Mouse (Mus musculus): Measurements from ENCODE around the gene Trip6. TPM values are rescaled to one million over a fixed set of nuclear protein-coding genes. Genes with fewer than 3 reads are reported as not detected.
A peak's percentile ranks its signal among the peaks of the same experiment; 100 is the strongest.

Trip6 gene
- 104 and 107 TPM in 2 replicates for polyA plus RNA-seq (2015; fragmentation: Nextera tagmentation; extraction: Ambion mirVana)

DNA sequence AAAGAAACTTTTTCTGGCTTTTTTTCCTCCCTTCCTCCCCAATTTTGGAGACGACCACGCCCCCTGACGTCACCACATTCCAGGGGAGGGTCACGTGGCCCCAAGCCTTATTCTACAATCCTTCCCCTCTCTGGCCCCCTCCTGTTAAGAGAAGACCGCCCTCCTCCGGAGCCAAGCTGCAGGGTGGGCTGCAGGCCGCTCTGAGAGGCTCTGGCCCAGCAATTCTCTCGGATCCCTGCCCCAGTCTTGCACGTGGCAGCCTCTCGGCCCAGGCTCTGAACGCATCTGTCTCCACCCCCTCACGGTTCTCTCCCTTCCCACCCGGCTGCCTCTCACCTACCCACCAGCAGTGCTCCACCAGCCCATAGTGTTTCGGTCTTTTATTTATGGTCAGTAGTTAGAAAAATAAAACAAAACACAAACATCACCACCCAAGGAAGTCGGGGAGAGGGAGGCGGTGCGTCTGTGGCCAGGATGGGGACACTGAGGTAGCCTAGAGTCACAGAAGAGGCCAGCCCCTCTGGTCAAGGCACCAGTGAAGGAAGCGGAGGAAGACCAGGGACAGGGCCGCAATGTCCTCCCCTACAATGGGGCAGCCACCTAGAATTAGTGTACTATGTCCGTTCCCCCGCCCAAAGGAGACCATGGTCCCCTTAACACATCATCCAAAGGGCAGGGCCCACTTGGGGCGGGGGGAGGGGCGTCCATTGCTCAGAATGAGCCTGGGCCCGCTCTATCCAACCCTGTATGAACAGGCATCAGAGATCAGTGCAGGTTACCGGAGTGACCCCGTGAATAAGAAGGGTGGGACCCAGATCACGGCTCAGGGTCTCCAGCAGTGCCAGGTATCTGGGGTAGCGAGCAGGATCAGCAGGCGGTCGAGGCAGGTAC lies at the start of gene Trip6:
Trip6 (minus strand) TSS at position 212 of the 891 bp plus-strand sequence.
- Histone ChIP-seq H3K27me3 (no peaks in the 10 kb centered on the region), H3K9me3 (no peaks in the 10 kb centered on the region), H3K4me3 (peak within 1 kb of the TSS; percentile 76), H3K4me2 (replicated peaks) (peak within 1 kb of the TSS; percentile 99), H3K27ac (peak within 1 kb of the TSS; percentile 97), H3K36me3 (peaks cover 57% of the 10 kb centered on the region), H3K9ac (peak within 1 kb of the TSS; percentile 96), H3K4me1 (peaks cover 37% of the 10 kb centered on the region)
- 15% methylated on average over 30 of the region's 30 CpGs for WGBS
- peak; percentile 97 for ATAC-seq (ENCODE audit: low FRiP score, low read depth)

DNA sequence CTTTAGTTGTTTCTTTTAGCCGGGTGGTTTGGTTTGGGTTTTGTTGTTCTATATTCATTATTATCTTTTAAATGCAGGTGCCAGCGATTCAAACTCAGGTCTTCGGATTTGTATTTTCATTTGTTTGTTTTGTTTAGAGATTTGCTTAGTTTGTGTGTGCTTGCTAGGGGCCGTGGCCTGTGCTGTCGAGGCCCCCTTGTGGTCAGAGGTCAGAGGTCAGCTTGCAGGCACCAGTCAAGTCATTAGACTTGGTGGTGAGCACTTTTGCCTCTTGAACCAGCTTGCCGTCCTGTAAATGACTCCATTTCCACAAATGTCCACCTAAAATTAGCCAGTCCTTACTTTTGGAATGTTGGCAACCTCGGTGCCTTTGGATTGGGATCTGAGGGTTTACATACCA lies 44.2 kb upstream of the Trip6 start:
- no peak overlapping the region for H3K4me3 ChIP-seq
- H3K27ac ChIP-seq = no peak overlapping the region
- H3K9ac ChIP-seq = 0 out of 2 replicates have a peak overlapping the region, but pooled peaks have one; percentile 25
- H3K4me1 ChIP-seq = peaks cover 21% of the 10 kb centered on the region
- H3K27me3 ChIP-seq = no peaks in the 10 kb centered on the region
- 43% methylated on average over 7 of the region's 7 CpGs for WGBS
- H3K9me3 ChIP-seq = no peaks in the 10 kb centered on the region
- ATAC-seq (ENCODE audit: low FRiP score, low read depth) = no peak
- H3K4me2 ChIP-seq (replicated peaks) = no peak overlapping the region
- H3K36me3 ChIP-seq = peaks cover 97% of the 10 kb centered on the region

DNA sequence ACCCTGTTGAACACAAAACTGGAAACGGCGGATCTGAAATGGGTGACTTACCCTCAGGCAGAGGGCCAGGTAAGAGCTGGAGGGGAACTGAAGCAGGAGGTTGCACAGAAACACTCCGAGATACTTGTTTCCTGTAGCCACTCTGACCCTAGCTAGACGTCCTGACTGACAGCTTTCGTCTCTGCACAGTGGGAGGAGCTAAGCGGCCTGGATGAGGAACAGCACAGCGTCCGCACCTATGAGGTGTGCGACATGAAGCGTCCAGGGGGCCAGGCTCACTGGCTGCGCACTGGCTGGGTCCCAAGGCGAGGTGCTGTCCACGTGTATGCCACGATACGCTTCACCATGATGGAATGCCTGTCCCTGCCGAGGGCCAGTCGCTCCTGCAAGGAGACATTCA lies 39.9 kb upstream of the Trip6 start:
- Histone ChIP-seq H3K9ac (peak overlapping the region; percentile 40), H3K4me3 (no peak overlapping the region), H3K9me3 (no peaks in the 10 kb centered on the region), H3K4me2 (replicated peaks) (peak overlapping the region; percentile 95), H3K27ac (no peak overlapping the region), H3K4me1 (peaks cover 41% of the 10 kb centered on the region), H3K27me3 (no peaks in the 10 kb centered on the region), H3K36me3 (peaks cover 56% of the 10 kb centered on the region)
- ATAC-seq (ENCODE audit: low FRiP score, low read depth) = no peak
- WGBS = 87% methylated on average over 17 of the region's 17 CpGs

GRCm38 (mm10) chr5:137352011-137352975 lies 38.1 kb upstream of the Trip6 start:
- Histone ChIP-seq H3K27me3 (no peaks in the 10 kb centered on the region), H3K4me3 (peak overlapping the region; percentile 92), H3K9ac (peak overlapping the region; percentile 99), H3K27ac (peak overlapping the region; percentile 99), H3K4me2 (replicated peaks) (peak overlapping the region; percentile 95), H3K4me1 (peaks cover 58% of the 10 kb centered on the region), H3K36me3 (peaks cover 38% of the 10 kb centered on the region), H3K9me3 (no peaks in the 10 kb centered on the region)
- WGBS = 2% methylated on average over 16 of the region's 16 CpGs
- no peak for ATAC-seq (ENCODE audit: low FRiP score, low read depth)

DNA sequence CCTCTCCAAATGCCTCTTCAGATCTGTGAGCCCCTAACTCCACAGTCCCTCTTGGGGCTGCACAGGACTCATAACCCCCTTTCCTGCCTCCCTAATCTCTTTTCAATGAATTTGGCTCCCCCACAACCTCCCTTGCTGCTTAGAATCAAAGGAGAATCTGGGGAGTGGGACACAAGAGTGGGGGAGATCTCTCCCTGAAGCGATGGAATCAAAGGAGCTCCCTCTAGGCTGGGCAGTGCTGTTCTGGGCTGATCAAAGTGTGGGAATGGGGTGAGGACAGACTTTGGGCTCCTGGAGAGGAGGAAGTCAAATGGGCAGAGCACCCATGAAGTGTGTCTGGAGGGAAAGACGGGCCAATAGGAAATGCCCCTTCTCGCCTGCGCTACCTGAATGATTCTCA lies 37.2 kb upstream of the Trip6 start:
- Histone ChIP-seq H3K9me3 (no peaks in the 10 kb centered on the region), H3K4me1 (peaks cover 61% of the 10 kb centered on the region), H3K4me2 (replicated peaks) (peak overlapping the region; percentile 95), H3K27ac (peak overlapping the region; percentile 99), H3K36me3 (peaks cover 30% of the 10 kb centered on the region), H3K4me3 (peak overlapping the region; percentile 92), H3K27me3 (no peaks in the 10 kb centered on the region), H3K9ac (peak overlapping the region; percentile 99)
- ATAC-seq (ENCODE audit: low FRiP score, low read depth) = no peak
- 1% methylated on average over 4 of the region's 4 CpGs for WGBS

GRCm38 (mm10) chr5:137351058-137351380 lies 36.8 kb upstream of the Trip6 start:
- Histone ChIP-seq H3K36me3 (peaks cover 26% of the 10 kb centered on the region), H3K27me3 (no peaks in the 10 kb centered on the region), H3K4me1 (peaks cover 64% of the 10 kb centered on the region), H3K9me3 (no peaks in the 10 kb centered on the region), H3K9ac (peak overlapping the region; percentile 99), H3K4me3 (peak overlapping the region; percentile 92), H3K4me2 (replicated peaks) (peak overlapping the region; percentile 95), H3K27ac (peak overlapping the region; percentile 99)
- no peak for ATAC-seq (ENCODE audit: low FRiP score, low read depth)
- WGBS = 2% methylated on average over 8 of the region's 8 CpGs

DNA sequence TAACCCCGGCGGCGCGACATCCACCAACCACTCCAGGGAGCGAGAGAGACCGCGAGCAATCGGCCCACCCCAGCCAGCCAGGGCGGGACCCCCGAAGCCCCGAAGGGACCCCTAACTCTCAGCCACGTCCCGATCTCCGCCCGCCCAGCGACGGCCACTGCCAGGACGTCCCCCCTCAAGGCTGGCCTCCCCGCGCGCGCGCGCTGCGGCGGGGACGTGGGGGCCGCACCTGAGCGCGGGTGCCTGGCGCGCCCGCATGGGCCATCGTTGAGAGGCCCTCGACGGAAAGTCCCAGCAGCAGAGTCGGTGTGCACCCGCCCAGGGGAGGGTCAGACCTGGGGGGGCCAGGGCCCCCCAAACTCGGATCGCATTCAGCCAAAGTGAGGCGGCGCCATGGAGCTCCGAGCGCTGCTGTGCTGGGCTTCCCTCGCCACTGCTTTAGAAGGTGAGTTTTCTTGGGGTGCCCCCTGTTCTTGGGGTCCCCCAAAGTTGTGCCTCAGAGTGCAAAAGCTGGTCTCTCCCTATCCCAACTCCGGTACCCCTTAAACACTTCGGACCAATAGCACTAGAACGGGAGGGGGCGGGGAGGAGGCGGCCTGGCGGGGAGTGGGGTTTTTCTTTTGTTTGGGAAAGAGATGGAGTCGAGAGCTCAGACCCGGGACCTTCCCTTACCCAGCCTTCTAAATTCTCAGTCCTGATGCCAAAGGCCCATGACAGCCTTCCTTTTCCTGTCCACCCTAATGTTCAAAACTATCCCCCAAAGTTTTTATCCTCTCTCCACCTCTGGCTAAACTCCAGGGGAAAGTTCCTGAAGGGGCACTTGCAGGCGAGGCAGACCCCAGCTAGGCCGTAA lies 36.2 kb upstream of the Trip6 start:
- peaks cover 20% of the 10 kb centered on the region for H3K36me3 ChIP-seq
- H3K9me3 ChIP-seq = no peaks in the 10 kb centered on the region
- H3K4me3 ChIP-seq = peak overlapping the region; percentile 92
- H3K4me1 ChIP-seq = peaks cover 68% of the 10 kb centered on the region
- no peaks in the 10 kb centered on the region for H3K27me3 ChIP-seq
- under 1% methylated on average over 52 of the region's 55 CpGs for WGBS
- H3K27ac ChIP-seq = peak overlapping the region; percentile 99
- peak; percentile 74 for ATAC-seq (ENCODE audit: low FRiP score, low read depth)
- peak overlapping the region; percentile 99 for H3K9ac ChIP-seq
- peak overlapping the region; percentile 95 for H3K4me2 ChIP-seq (replicated peaks)

- peaks cover 12% of the 10 kb centered on the region for H3K36me3 ChIP-seq
- under 1% methylated on average over 32 of the region's 32 CpGs for WGBS
- H3K27me3 ChIP-seq = no peaks in the 10 kb centered on the region
- peak within 1 kb of the TSS; percentile 99 for H3K27ac ChIP-seq
- peak within 1 kb of the TSS; percentile 92 for H3K4me3 ChIP-seq
- H3K4me2 ChIP-seq (replicated peaks) = peak within 1 kb of the TSS; percentile 95
- H3K4me1 ChIP-seq = peaks cover 67% of the 10 kb centered on the region
- H3K9me3 ChIP-seq = no peaks in the 10 kb centered on the region
- peak; percentile 97 for ATAC-seq (ENCODE audit: low FRiP score, low read depth)
- peak within 1 kb of the TSS; percentile 99 for H3K9ac ChIP-seq
These were observed 35.4 kb upstream of the Trip6 start, which contains the start of gene Ephb4 for GRCm38 (mm10) chr5:137349384-137350204. TSS of gene Ephb4 (plus strand) at chr5:137350109.

- Histone ChIP-seq H3K9ac (peak overlapping the region; percentile 69), H3K27me3 (no peaks in the 10 kb centered on the region), H3K4me1 (peaks cover 63% of the 10 kb centered on the region), H3K4me2 (replicated peaks) (peak overlapping the region; percentile 95), H3K36me3 (peaks cover 3% of the 10 kb centered on the region), H3K9me3 (no peaks in the 10 kb centered on the region), H3K4me3 (peak overlapping the region; percentile 92), H3K27ac (peak overlapping the region; percentile 99)
- ATAC-seq (ENCODE audit: low FRiP score, low read depth) = no peak
- WGBS = 1% methylated on average over 33 of the region's 33 CpGs
These were observed 34.5 kb upstream of the Trip6 start for GRCm38 (mm10) chr5:137348482-137349383.

- peak overlapping the region; percentile 99; the same call in 1 of the 2 replicates for H3K27ac ChIP-seq
- 0 out of 2 replicates have a peak overlapping the region, but pooled peaks have one; percentile 92 for H3K4me3 ChIP-seq
- H3K9me3 ChIP-seq = no peaks in the 10 kb centered on the region
- ATAC-seq (ENCODE audit: low FRiP score, low read depth) = no peak
- peaks cover 55% of the 10 kb centered on the region for H3K4me1 ChIP-seq
- no peaks in the 10 kb centered on the region for H3K36me3 ChIP-seq
- H3K9ac ChIP-seq = no peak overlapping the region
- H3K4me2 ChIP-seq (replicated peaks) = peak overlapping the region; percentile 95
- H3K27me3 ChIP-seq = no peaks in the 10 kb centered on the region
- WGBS = 24% methylated on average over 7 of the region's 7 CpGs
These were observed 33.7 kb upstream of the Trip6 start for GRCm38 (mm10) chr5:137347856-137348255.
